Mouse (Mus musculus) kidney, postnatal 0 days (tissue): Measurements from ENCODE around the gene Adh7. TPM values are rescaled to one million over a fixed set of nuclear protein-coding genes. Genes with fewer than 3 reads are reported as not detected.

Experiments used
- ATAC-seq: fragments of 200-750 bp; cut with Nextera tagmentation; replicated peaks from 2 replicates; pipeline ENCODE4 v1.8.0; 2017; ENCODE audit warnings: low read depth, moderate number of reproducible peaks, moderate TSS enrichment, moderate library complexity; ENCODE audit not compliant: low FRiP score
- DNase-seq: peaks from one replicate; pipeline ENCODE4 v3.0.0-alpha.2; 2016; ENCODE audit warnings: low spot score
- H3K27ac ChIP-seq: fragments of 300-500 bp; sonication (generic); 2 replicates; pipeline ENCODE4 v1.5.1; 2014; ENCODE audit warnings: mild to moderate bottlenecking
- H3K27me3 ChIP-seq: fragments of 300-500 bp; sonication (generic); 2 replicates; pipeline ENCODE4 v1.6.1; 2014; ENCODE audit warnings: low read length, mixed read lengths; ENCODE audit not compliant: insufficient read depth
- H3K36me3 ChIP-seq: fragments of 300-500 bp; sonication (generic); 2 replicates; pipeline ENCODE4 v1.6.1; 2014; ENCODE audit warnings: low read length, mixed read lengths; ENCODE audit not compliant: insufficient read depth
- H3K4me1 ChIP-seq: fragments of 300-500 bp; sonication (generic); replicated peaks from 2 replicates; pipeline ENCODE4 v1.6.1; 2014; ENCODE audit warnings: antibody characterized with exemption, low read length, mixed read lengths; ENCODE audit not compliant: insufficient read depth
- H3K4me2 ChIP-seq: fragments of 300-500 bp; sonication (generic); 2 replicates; pipeline ENCODE4 v1.6.1; 2014; ENCODE audit warnings: mild to moderate bottlenecking, low read length, moderate library complexity, mixed read lengths
- H3K4me3 ChIP-seq: fragments of 300-500 bp; sonication (generic); replicated peaks from 2 replicates; pipeline ENCODE4 v1.5.1; 2014; ENCODE audit warnings: low read depth, low read length
- H3K9ac ChIP-seq: fragments of 300-500 bp; sonication (generic); 2 replicates; pipeline ENCODE4 v1.6.1; 2014; ENCODE audit warnings: low read depth, low read length
- H3K9me3 ChIP-seq: fragments of 300-500 bp; sonication (generic); replicated peaks from 2 replicates; pipeline ENCODE4 v1.6.1; 2016; ENCODE audit warnings: low read length, inconsistent platforms, mixed read lengths
- CTCF ChIP-seq: IDR thresholded peaks from 2 replicates; pipeline ENCODE4 v1.5.1; 2016; ENCODE audit warnings: antibody characterized with exemption, low read depth, mild to moderate bottlenecking, moderate library complexity
- WGBS: fragments of 180-500 bp; shearing (Covaris S2); extraction: QIAGEN DNeasy Blood & Tissue Kit; methylation state at CpG from one replicate; pipeline ENCODE4 v1.1.7; 2014; 5-methylcytosine and 5-hydroxymethylcytosine counted together
- polyA plus RNA-seq: library from polyadenylated mRNA; unstranded; fragments of >200 nt; fragmentation: Nextera tagmentation; extraction: Ambion mirVana; gene quantifications from 2 replicates; pipeline ENCODE4 v1.2.1, GENCODE M21; 2015

Gene Adh7
- polyA plus RNA-seq, 1 experiment from 2014 or later = 0.55 TPM

GRCm38 (mm10) chr3:138264648-138265047 lies 47.1 kb downstream of the Adh7 start:
- no peaks in the 10 kb centered on the region for H3K4me1 ChIP-seq
- no peak for TF ChIP-seq CTCF
- H3K27ac ChIP-seq = no peak overlapping the region
- ATAC-seq (no peak), DNase-seq (no peak)
- H3K4me3 ChIP-seq = no peak overlapping the region
- H3K27me3 ChIP-seq = no peaks in the 10 kb centered on the region
- no peak overlapping the region for H3K9ac ChIP-seq
- H3K36me3 ChIP-seq = no peaks in the 10 kb centered on the region
- 42% methylated on average over 3 of the region's 3 CpGs for WGBS
- no peaks in the 10 kb centered on the region for H3K9me3 ChIP-seq
- no peak overlapping the region for H3K4me2 ChIP-seq

DNA sequence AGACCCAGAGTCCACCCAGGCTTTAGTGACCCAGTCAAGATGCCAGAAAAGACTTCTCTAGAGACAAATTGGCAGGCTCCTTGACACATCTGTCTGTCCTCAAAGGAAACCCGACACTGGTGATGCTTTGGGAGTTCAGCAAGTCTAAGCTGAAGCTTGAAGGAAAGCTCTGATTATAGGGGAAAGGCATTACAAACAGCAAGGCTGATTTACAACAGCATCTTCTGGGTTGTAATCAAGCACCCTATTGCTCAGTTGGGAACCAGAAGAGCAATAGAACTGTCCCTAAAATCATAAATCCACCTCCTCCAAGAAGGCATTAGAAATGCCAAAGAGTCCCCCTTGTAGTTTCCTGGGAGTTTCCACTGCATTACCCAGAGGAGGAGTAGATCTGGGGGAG lies 52.9 kb downstream of the Adh7 start:
- no peaks in the 10 kb centered on the region for H3K36me3 ChIP-seq
- no peak overlapping the region for H3K9ac ChIP-seq
- no peaks in the 10 kb centered on the region for H3K4me1 ChIP-seq
- no peak overlapping the region for H3K4me2 ChIP-seq
- WGBS = 6% methylated on average over 1 of the region's 1 CpGs
- no peaks in the 10 kb centered on the region for H3K9me3 ChIP-seq
- ATAC-seq (peak; percentile 69), DNase-seq (peak; percentile 88)
- TF ChIP-seq CTCF = no peak
- H3K27ac ChIP-seq = no peak overlapping the region
- no peak overlapping the region for H3K4me3 ChIP-seq
- no peaks in the 10 kb centered on the region for H3K27me3 ChIP-seq

DNA sequence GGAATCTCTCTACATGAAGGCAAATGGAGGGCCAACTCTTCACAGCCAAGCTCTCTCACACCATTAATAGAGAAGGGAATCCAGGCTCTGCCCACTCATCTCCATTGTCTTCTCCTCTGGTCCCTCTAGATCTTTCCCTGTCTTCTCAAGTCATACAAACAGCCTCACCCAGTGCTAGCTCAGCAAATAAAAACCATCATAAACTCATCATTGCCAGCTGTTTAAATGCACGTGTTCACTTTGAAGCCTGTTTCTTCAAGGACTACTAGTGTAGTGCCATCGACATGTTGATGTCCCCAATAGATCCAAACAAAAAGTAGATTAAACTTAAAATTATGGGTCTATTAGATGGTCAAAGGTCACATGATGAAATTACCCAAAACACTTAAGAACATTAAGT lies 53.7 kb downstream of the Adh7 start:
- DNase-seq = no peak

GRCm38 (mm10) chr3:138273080-138273479 lies 55.5 kb downstream of the Adh7 start:
- Histone ChIP-seq H3K9me3 (no peaks in the 10 kb centered on the region), H3K4me3 (no peak overlapping the region), H3K36me3 (no peaks in the 10 kb centered on the region), H3K27ac (no peak overlapping the region), H3K4me2 (no peak overlapping the region), H3K27me3 (no peaks in the 10 kb centered on the region), H3K4me1 (peaks cover 4% of the 10 kb centered on the region; the same call in 1 of the 2 replicates), H3K9ac (no peak overlapping the region)
- TF ChIP-seq CTCF = no peak
- DNase-seq (no peak), ATAC-seq (no peak)
- 70% methylated on average over 7 of the region's 7 CpGs for WGBS

More for the DNA sequence above, 53.7 kb downstream of the Adh7 start:
- H3K9ac ChIP-seq = no peak overlapping the region
- H3K36me3 ChIP-seq = no peaks in the 10 kb centered on the region
- H3K27ac ChIP-seq = no peak overlapping the region
- no peaks in the 10 kb centered on the region for H3K4me1 ChIP-seq
- H3K27me3 ChIP-seq = no peaks in the 10 kb centered on the region
- no peak overlapping the region for H3K4me3 ChIP-seq
- 57% methylated on average over 2 of the region's 2 CpGs for WGBS
- H3K9me3 ChIP-seq = no peaks in the 10 kb centered on the region
- no peak overlapping the region for H3K4me2 ChIP-seq
- TF ChIP-seq CTCF = no peak
- no peak for ATAC-seq

- H3K27ac ChIP-seq = 0 out of 2 replicates have a peak overlapping the region, but pooled peaks have one; percentile 31
- no peak for ATAC-seq
- no peak for DNase-seq
Measured at GRCm38 (mm10) chr3:138275100-138275499, 57.5 kb downstream of the Adh7 start.

GRCm38 (mm10) chr3:138282556-138282955 lies 65.0 kb downstream of the Adh7 start:
- no peak overlapping the region for H3K27ac ChIP-seq
- no peaks in the 10 kb centered on the region for H3K27me3 ChIP-seq
- H3K4me1 ChIP-seq = no peaks in the 10 kb centered on the region
- 93% methylated on average over 9 of the region's 9 CpGs for WGBS
- ATAC-seq = no peak
- H3K4me2 ChIP-seq = no peak overlapping the region
- TF ChIP-seq CTCF = no peak
- H3K4me3 ChIP-seq = no peak overlapping the region
- no peak overlapping the region for H3K9ac ChIP-seq
- no peaks in the 10 kb centered on the region for H3K9me3 ChIP-seq
- no peak for DNase-seq
- no peaks in the 10 kb centered on the region for H3K36me3 ChIP-seq

More at GRCm38 (mm10) chr3:138275100-138275499, 57.5 kb downstream of the Adh7 start:
- H3K9ac ChIP-seq = no peak overlapping the region
- no peaks in the 10 kb centered on the region for H3K9me3 ChIP-seq
- no peak overlapping the region for H3K4me3 ChIP-seq
- H3K4me2 ChIP-seq = no peak overlapping the region
- no peak for TF ChIP-seq CTCF
- no peaks in the 10 kb centered on the region for H3K27me3 ChIP-seq
- 45% methylated on average over 3 of the region's 3 CpGs for WGBS
- H3K36me3 ChIP-seq = no peaks in the 10 kb centered on the region
- peaks cover 4% of the 10 kb centered on the region; the same call in 1 of the 2 replicates for H3K4me1 ChIP-seq

Other genes starting within 250 kb of the Adh7 start
- 8.1 and 8.2 TPM in 2 replicates for gene Dapp1, start 236.2 kb upstream of the Adh7 start, polyA plus RNA-seq
- gene 1110002E22Rik, start 152.7 kb upstream of the Adh7 start, polyA plus RNA-seq = 0.13 and 0.18 TPM in 2 replicates
- 0.08 and 0.14 TPM in 2 replicates for gene Gm5105, start 150.4 kb upstream of the Adh7 start, polyA plus RNA-seq
- gene Trmt10a, start 74.3 kb upstream of the Adh7 start, polyA plus RNA-seq = 9.5 and 13.2 TPM in 2 replicates
- gene Mttp, start 72.8 kb upstream of the Adh7 start, polyA plus RNA-seq = 6.9 and 7.0 TPM in 2 replicates
- 0.14 and 0.40 TPM in 2 replicates for gene 4930579F01Rik, start 23.9 kb upstream of the Adh7 start, polyA plus RNA-seq
- gene Adh1, start 43.2 kb downstream of the Adh7 start, polyA plus RNA-seq = 147 and 160 TPM in 2 replicates
- 0.83 and 0.91 TPM in 2 replicates for gene Adh6a, start 95.5 kb downstream of the Adh7 start, polyA plus RNA-seq
- gene Adh6b, start 124.0 kb downstream of the Adh7 start, polyA plus RNA-seq = 0.54 and 0.75 TPM in 2 replicates
- gene Adh4, start 197.7 kb downstream of the Adh7 start, polyA plus RNA-seq = not detected in 2 replicates
- gene Adh5, start 225.3 kb downstream of the Adh7 start, polyA plus RNA-seq = 280 and 288 TPM in 2 replicates